Mouse (Mus musculus) kidney, adult 2 months (tissue): ENCODE measurements around the gene Rhob.

Experiments used
- CTCF ChIP-seq: fragments of 200-500 bp; conservative IDR thresholded peaks from 2 replicates; pipeline ENCODE4 v1.5.1; 2011; ENCODE audit warnings: low read depth, mild to moderate bottlenecking, control low read depth, low read length, moderate library complexity, mixed read lengths; ENCODE audit not compliant: insufficient read depth, insufficient read length
- POLR2A ChIP-seq: fragments of 200-500 bp; IDR thresholded peaks from one replicate; pipeline ENCODE4 v1.6.1; 2011; ENCODE audit warnings: low read depth, low read length, control low read depth

- TF ChIP-seq CTCF: no peak
- TF ChIP-seq POLR2A: no peak
These were observed 44.8 kb downstream of the Rhob start for GRCm38 (mm10) chr12:8455046-8455445.
